10 mouse cellular contexts compared by ENCODE assay signal in the genomic region with DNA sequence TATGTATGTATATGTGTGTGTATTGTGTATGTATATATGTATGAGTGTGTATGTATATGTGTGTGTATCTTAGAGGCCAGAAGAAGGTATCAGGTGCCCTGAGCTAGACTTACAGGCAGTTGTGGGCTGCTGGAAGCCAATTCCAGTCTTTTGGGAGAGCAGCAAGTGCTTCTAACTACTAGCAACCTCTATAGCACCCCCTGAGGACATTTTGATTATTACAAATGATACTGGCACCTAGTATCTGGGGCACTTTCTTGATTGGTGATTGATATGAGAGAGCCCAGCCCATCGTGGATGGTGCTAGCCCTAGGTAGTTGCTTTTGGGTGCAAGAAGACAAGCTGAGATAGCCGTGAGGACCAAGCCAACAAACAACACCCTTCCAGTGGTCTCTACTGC.
DNase-seq lines count a peak whose midpoint lies in the region; ATAC-seq and TF ChIP-seq lines count a peak whose summit lies in the region.
"Had no signal": no experiment of that assay in that cellular context is flagged by ENCODE, and none has a peak within 500 bp of the region (broad histone marks: within the 10 kb centered on the region; RNA-seq: fewer than 3 reads in every experiment).

No protein-coding gene starts in this region.

- H3K36me3 ChIP-seq in heart, embryonic 10.5 days = peaks cover 79% of the 10 kb centered on the region
- H3K36me3 ChIP-seq in liver, postnatal 0 days (replicated peaks; ENCODE audit: insufficient read depth, low read length) = no peaks in the 10 kb centered on the region
- H3K36me3 ChIP-seq: midbrain, embryonic 12.5 days had no signal

- H3K4me3 ChIP-seq in heart, embryonic 10.5 days = no peak overlapping the region
- H3K4me3 ChIP-seq in liver, postnatal 0 days (ENCODE audit: low read depth, low read length) = no peak overlapping the region
- H3K4me3 ChIP-seq: midbrain, embryonic 12.5 days had no signal

- in situ Hi-C loops in Patski (cut with MboI; ENCODE audit: low pct_unique_long_range_greater_than_20kb) = loop anchor here (10.0 kb wide), 3 partner anchors 103 to 433 kb away; no protein-coding TSS in a partner anchor

- ATAC-seq in liver, postnatal 0 days = no peak
- ATAC-seq in Patski = no peak
- peak; percentile 58; the same call in 1 of the 2 replicates for ATAC-seq in megakaryocyte-erythroid progenitor cell, adult 5-6 weeks (replicated peaks; ENCODE audit: low FRiP score, low TSS enrichment, poor library complexity, severe bottlenecking)
- no peak for ATAC-seq in activated CD4-positive, CD25-positive, alpha-beta regulatory T cell, adult 4 months

- POLR2A ChIA-PET in Patski (lab: Charles Lee) = no interaction called here

- 70% methylated on average over 2 of the region's 2 CpGs for WGBS in heart, embryonic 10.5 days
- 59% methylated on average over 2 of the region's 2 CpGs for WGBS in liver, postnatal 0 days (ENCODE audit: insufficient replicate concordance)

- H3K4me2 ChIP-seq in liver, postnatal 0 days (ENCODE audit: low read depth, low read length) = no peak overlapping the region
- H3K4me2 ChIP-seq: midbrain, embryonic 12.5 days had no signal

- peaks cover 52% of the 10 kb centered on the region for H3K4me1 ChIP-seq in heart, embryonic 10.5 days
- no peaks in the 10 kb centered on the region for H3K4me1 ChIP-seq in liver, postnatal 0 days (ENCODE audit: insufficient read depth)
- H3K4me1 ChIP-seq: midbrain, embryonic 12.5 days had no signal

- no peak overlapping the region for H3K9ac ChIP-seq in liver, postnatal 0 days (replicated peaks)
- H3K9ac ChIP-seq: midbrain, embryonic 12.5 days had no signal

- no peak for DNase-seq in heart, embryonic 10.5 days (ENCODE audit: low spot score)
- no peak for DNase-seq in heart, adult 18-20 months
- DNase-seq in liver, postnatal 0 days = no peak
- no peak for DNase-seq in liver
- no peak for DNase-seq in Patski (ENCODE audit: low read depth, low spot score)
- no peak for DNase-seq in spleen, adult 18-20 months
- DNase-seq: gastrocnemius, postnatal 36 days had no signal

- H3K27me3 ChIP-seq in heart, embryonic 10.5 days (ENCODE audit: insufficient read depth, poor library complexity, severe bottlenecking) = no peaks in the 10 kb centered on the region
- no peaks in the 10 kb centered on the region for H3K27me3 ChIP-seq in liver, postnatal 0 days (ENCODE audit: insufficient read depth, low read length)
- H3K27me3 ChIP-seq in Patski = no peaks in the 10 kb centered on the region
- H3K27me3 ChIP-seq: midbrain, embryonic 12.5 days had no signal

- H3K9me3 ChIP-seq in heart, embryonic 10.5 days = no peaks in the 10 kb centered on the region
- no peaks in the 10 kb centered on the region for H3K9me3 ChIP-seq in liver, postnatal 0 days (ENCODE audit: low read length)
- H3K9me3 ChIP-seq: midbrain, embryonic 12.5 days had no signal

- peak; percentile 38; the same call in 1 of the 2 replicates for TF ChIP-seq CTCF in liver, postnatal 0 days (IDR thresholded peaks at IDR 0.05; ENCODE audit: low read depth)
- TF ChIP-seq CTCF in Patski (IDR thresholded peaks at IDR 0.05) = peak; percentile 47

- no peak for TF ChIP-seq EP300 in liver, postnatal 0 days (IDR thresholded peaks at IDR 0.05; ENCODE audit: low read depth)

- CTCF ChIA-PET in Patski (lab: Charles Lee) = interaction anchor here (1.1 kb wide), 1 partner anchor 10 kb away, joined by 5 read pairs; no protein-coding TSS in a partner anchor

- H3K27ac ChIP-seq in heart, embryonic 10.5 days = peak overlapping the region; percentile 22; the same call in 1 of the 2 replicates
- H3K27ac ChIP-seq in liver, postnatal 0 days (ENCODE audit: low read depth) = no peak overlapping the region
- H3K27ac ChIP-seq: midbrain, embryonic 12.5 days had no signal
